Mouse (Mus musculus): ENCODE results near the gene Rab3a. TPM values are rescaled to one million over a fixed set of nuclear protein-coding genes. Genes with fewer than 3 reads are reported as not detected.

Rab3a gene
- polyA plus RNA-seq, 1 experiment from 2014 or later = 18.6 TPM

Small RNA genes within 50 kb of the gene (microRNA-seq; reads per million reads assigned to microRNA genes)
- gene Mir7240 = 1.0 reads per million

Other genes starting within 250 kb of the Rab3a start
- gene Rex1bd, start 247.9 kb upstream of the Rab3a start, polyA plus RNA-seq (2015; fragmentation: Nextera tagmentation; extraction: Ambion mirVana) = 128 and 133 TPM in 2 replicates
- 954 and 1,022 TPM in 2 replicates for gene Uba52, start 243.9 kb upstream of the Rab3a start, polyA plus RNA-seq (2015; fragmentation: Nextera tagmentation; extraction: Ambion mirVana)
- 295 and 322 TPM in 2 replicates for gene Fkbp8, start 227.0 kb upstream of the Rab3a start, polyA plus RNA-seq (2015; fragmentation: Nextera tagmentation; extraction: Ambion mirVana)
- gene Kxd1, start 226.7 kb upstream of the Rab3a start, polyA plus RNA-seq (2015; fragmentation: Nextera tagmentation; extraction: Ambion mirVana) = 58.5 and 64.5 TPM in 2 replicates
- 20.3 and 23.8 TPM in 2 replicates for gene Ell, start 215.2 kb upstream of the Rab3a start, polyA plus RNA-seq (2015; fragmentation: Nextera tagmentation; extraction: Ambion mirVana)
- 180 and 198 TPM in 2 replicates for gene Isyna1, start 160.3 kb upstream of the Rab3a start, polyA plus RNA-seq (2015; fragmentation: Nextera tagmentation; extraction: Ambion mirVana)
- gene Ssbp4, start 145.8 kb upstream of the Rab3a start, polyA plus RNA-seq (2015; fragmentation: Nextera tagmentation; extraction: Ambion mirVana) = 135 and 145 TPM in 2 replicates
- 2.5 TPM in 2 replicates for gene Lrrc25, start 138.5 kb upstream of the Rab3a start, polyA plus RNA-seq (2015; fragmentation: Nextera tagmentation; extraction: Ambion mirVana)
- 0.46 and 0.77 TPM in 2 replicates for gene Gdf15, start 122.2 kb upstream of the Rab3a start, polyA plus RNA-seq (2015; fragmentation: Nextera tagmentation; extraction: Ambion mirVana)
- gene Pgpep1, start 94.3 kb upstream of the Rab3a start, polyA plus RNA-seq (2015; fragmentation: Nextera tagmentation; extraction: Ambion mirVana) = 65.5 and 75.3 TPM in 2 replicates
- 291 and 295 TPM in 2 replicates for gene Lsm4, start 81.4 kb upstream of the Rab3a start, polyA plus RNA-seq (2015; fragmentation: Nextera tagmentation; extraction: Ambion mirVana)
- 59.9 and 68.1 TPM in 2 replicates for gene Jund, start 55.7 kb upstream of the Rab3a start, polyA plus RNA-seq (2015; fragmentation: Nextera tagmentation; extraction: Ambion mirVana)
- 0.03 and 0.09 TPM in 2 replicates for gene Iqcn, start 51.2 kb upstream of the Rab3a start, polyA plus RNA-seq (2015; fragmentation: Nextera tagmentation; extraction: Ambion mirVana)
- 0.55 and 0.83 TPM in 2 replicates for gene Gm3336, start 36.1 kb upstream of the Rab3a start, polyA plus RNA-seq (2015; fragmentation: Nextera tagmentation; extraction: Ambion mirVana)
- 7.6 and 9.4 TPM in 2 replicates for gene Pde4c, start 31.0 kb upstream of the Rab3a start, polyA plus RNA-seq (2015; fragmentation: Nextera tagmentation; extraction: Ambion mirVana)
- 46.1 and 48.1 TPM in 2 replicates for gene Mpv17l2, start 6.3 kb downstream of the Rab3a start, polyA plus RNA-seq (2015; fragmentation: Nextera tagmentation; extraction: Ambion mirVana)
- 58.0 and 66.9 TPM in 2 replicates for gene Pik3r2, start 22.0 kb downstream of the Rab3a start, polyA plus RNA-seq (2015; fragmentation: Nextera tagmentation; extraction: Ambion mirVana)
- 12.9 and 18.1 TPM in 2 replicates for gene Mast3, start 50.4 kb downstream of the Rab3a start, polyA plus RNA-seq (2015; fragmentation: Nextera tagmentation; extraction: Ambion mirVana)
- gene Il12rb1, start 53.8 kb downstream of the Rab3a start, polyA plus RNA-seq (2015; fragmentation: Nextera tagmentation; extraction: Ambion mirVana) = 0.09 and 0.12 TPM in 2 replicates
- gene Arrdc2, start 85.0 kb downstream of the Rab3a start, polyA plus RNA-seq (2015; fragmentation: Nextera tagmentation; extraction: Ambion mirVana) = 5.0 and 6.5 TPM in 2 replicates
- gene Kcnn1, start 108.6 kb downstream of the Rab3a start, polyA plus RNA-seq (2015; fragmentation: Nextera tagmentation; extraction: Ambion mirVana) = 2.6 and 2.9 TPM in 2 replicates
- gene Ccdc124, start 119.3 kb downstream of the Rab3a start, polyA plus RNA-seq (2015; fragmentation: Nextera tagmentation; extraction: Ambion mirVana) = 115 and 123 TPM in 2 replicates
- 0.06 and 0.25 TPM in 2 replicates for gene Slc5a5, start 138.1 kb downstream of the Rab3a start, polyA plus RNA-seq (2015; fragmentation: Nextera tagmentation; extraction: Ambion mirVana)
- gene Rpl18a, start 142.7 kb downstream of the Rab3a start, polyA plus RNA-seq (2015; fragmentation: Nextera tagmentation; extraction: Ambion mirVana) = 4,326 and 4,329 TPM in 2 replicates
- 49.7 and 58.9 TPM in 2 replicates for gene Map1s, start 151.3 kb downstream of the Rab3a start, polyA plus RNA-seq (2015; fragmentation: Nextera tagmentation; extraction: Ambion mirVana)